Mouse (Mus musculus) limb, embryonic 14.5 days (tissue): ENCODE results near the gene H2al1j. TPM values are rescaled to one million over a fixed set of nuclear protein-coding genes. Genes with fewer than 3 reads are reported as not detected.
"Not testable (repeated sequence)": the region's sequence is repeated elsewhere in the genome, so short reads cannot be mapped to it uniquely, and the experiment has no call there.

Experiments used
- ATAC-seq: fragments of 200-750 bp; cut with Nextera tagmentation; 2 replicates; pipeline ENCODE4 v1.8.0; 2017; ENCODE audit warnings: low read depth, moderate number of reproducible peaks, moderate TSS enrichment; ENCODE audit not compliant: low FRiP score
- DNase-seq: peaks from one replicate; pipeline ENCODE4 v3.0.0-alpha.2; 2015; ENCODE audit warnings: low spot score
- H3K27ac ChIP-seq: fragments of 300-500 bp; sonication (generic); replicated peaks from 2 replicates; pipeline ENCODE4 v1.5.1; 2014; ENCODE audit warnings: low read depth, mild to moderate bottlenecking, low read length, moderate library complexity, mixed read lengths
- H3K27me3 ChIP-seq: fragments of 300-500 bp; sonication (generic); 2 replicates; pipeline ENCODE4 v1.6.1; 2014; ENCODE audit warnings: low read length, mixed read lengths; ENCODE audit not compliant: control insufficient read depth, insufficient read depth
- H3K36me3 ChIP-seq: fragments of 300-500 bp; sonication (generic); 2 replicates; pipeline ENCODE4 v1.6.1; 2014; ENCODE audit warnings: mild to moderate bottlenecking, low read length, moderate library complexity, mixed read lengths; ENCODE audit not compliant: control insufficient read depth, insufficient read depth
- H3K4me1 ChIP-seq: fragments of 300-500 bp; sonication (generic); 2 replicates; pipeline ENCODE4 v1.6.1; 2014; ENCODE audit warnings: antibody characterized with exemption, low read length, mixed read lengths; ENCODE audit not compliant: control insufficient read depth, insufficient read depth
- H3K4me2 ChIP-seq: fragments of 300-500 bp; sonication (generic); replicated peaks from 2 replicates; pipeline ENCODE4 v1.6.1; 2014; ENCODE audit warnings: low read depth, mild to moderate bottlenecking, low read length, moderate library complexity; ENCODE audit not compliant: severe bottlenecking
- H3K4me3 ChIP-seq: fragments of 300-500 bp; sonication (generic); replicated peaks from 2 replicates; pipeline ENCODE4 v1.5.1; 2014; ENCODE audit warnings: low read length
- H3K9ac ChIP-seq: fragments of 300-500 bp; sonication (generic); 2 replicates; pipeline ENCODE4 v1.6.1; 2014; ENCODE audit warnings: mild to moderate bottlenecking, low read depth, low read length, moderate library complexity; ENCODE audit not compliant: severe bottlenecking
- H3K9me3 ChIP-seq: fragments of 300-500 bp; sonication (generic); 2 replicates; pipeline ENCODE4 v1.6.1; 2016; ENCODE audit warnings: low read length; ENCODE audit not compliant: control insufficient read depth
- POLR2A ChIP-seq: fragments of 200-500 bp; IDR thresholded peaks from 2 replicates; pipeline ENCODE4 v1.8.0; 2012; ENCODE audit warnings: inconsistent platforms, mild to moderate bottlenecking, moderate library complexity, borderline replicate concordance; ENCODE audit not compliant: insufficient read depth, insufficient read length; ENCODE audit errors: extremely low read depth
- WGBS: fragments of 180-500 bp; shearing (Covaris S2); extraction: QIAGEN DNeasy Blood & Tissue Kit; methylation state at CpG from one replicate; pipeline ENCODE4 v1.1.7; 2014; 5-methylcytosine and 5-hydroxymethylcytosine counted together
- polyA plus RNA-seq, 2 experiments: library from polyadenylated mRNA; depleted of rRNA in 1 of 2; stranded (reverse) in 1 of 2; unstranded in 1 of 2; fragments of >200 nt; fragmentation: Nextera tagmentation in 1 of 2; extraction: Ambion mirVana in 1 of 2; gene quantifications; 2 replicates each; pipeline versions ENCODE4 v1.2.1 to v1.2.3; 2012 to 2014

The H2al1j gene
- polyA plus RNA-seq (2012; rRNA removed) (not detected in 2 replicates), polyA plus RNA-seq (2014; fragmentation: Nextera tagmentation; extraction: Ambion mirVana) (not detected in 2 replicates)

GRCm38 (mm10) chrX:11327522-11327921 lies at the start of gene H2al1j:
Gene H2al1j, plus strand, starts transcription at chrX:11327822.
- H3K4me1 ChIP-seq, H3K4me3 ChIP-seq, DNase-seq, H3K27ac ChIP-seq, H3K9ac ChIP-seq, ATAC-seq, H3K9me3 ChIP-seq, H3K36me3 ChIP-seq, H3K4me2 ChIP-seq, H3K27me3 ChIP-seq: not testable (repeated sequence)
- 81% methylated on average over 2 of the region's 2 CpGs for WGBS

- no peak overlapping the region for H3K27ac ChIP-seq
- no peak overlapping the region for H3K4me2 ChIP-seq
- H3K27me3 ChIP-seq: no peaks in the 10 kb centered on the region
- ATAC-seq: no peak
- 67% methylated on average over 2 of the region's 2 CpGs for WGBS
- H3K4me1 ChIP-seq: no peaks in the 10 kb centered on the region
- H3K4me3 ChIP-seq: no peak overlapping the region
- no peak overlapping the region for H3K9ac ChIP-seq
- H3K36me3 ChIP-seq: no peaks in the 10 kb centered on the region
- no peak for DNase-seq
- H3K9me3 ChIP-seq: no peaks in the 10 kb centered on the region
- no peak for TF ChIP-seq POLR2A
These were observed 46.9 kb upstream of the H2al1j start for GRCm38 (mm10) chrX:11280741-11281140.

- Histone ChIP-seq H3K4me3 (no peak overlapping the region), H3K27me3 (no peaks in the 10 kb centered on the region), H3K4me1 (no peaks in the 10 kb centered on the region), H3K9ac (no peak overlapping the region), H3K9me3 (no peaks in the 10 kb centered on the region), H3K27ac (no peak overlapping the region), H3K36me3 (no peaks in the 10 kb centered on the region), H3K4me2 (no peak overlapping the region)
- no peak for TF ChIP-seq POLR2A
- DNase-seq: no peak
- no peak for ATAC-seq
- WGBS: 55% methylated on average over 14 of the region's 14 CpGs
These were observed 39.2 kb upstream of the H2al1j start for GRCm38 (mm10) chrX:11288306-11288882.

GRCm38 (mm10) chrX:11289244-11289643 lies 38.4 kb upstream of the H2al1j start:
- H3K4me2 ChIP-seq: no peak overlapping the region
- ATAC-seq: no peak
- no peaks in the 10 kb centered on the region for H3K9me3 ChIP-seq
- no peak for DNase-seq
- no peaks in the 10 kb centered on the region for H3K27me3 ChIP-seq
- no peak overlapping the region for H3K27ac ChIP-seq
- no peak for TF ChIP-seq POLR2A
- H3K4me3 ChIP-seq: no peak overlapping the region
- H3K9ac ChIP-seq: no peak overlapping the region
- H3K36me3 ChIP-seq: no peaks in the 10 kb centered on the region
- 80% methylated on average over 4 of the region's 4 CpGs for WGBS
- H3K4me1 ChIP-seq: no peaks in the 10 kb centered on the region

GRCm38 (mm10) chrX:11298957-11299356 lies 28.7 kb upstream of the H2al1j start, which contains the start of gene H2al1a:
Gene H2al1a, plus strand, starts transcription at chrX:11299257.
- DNase-seq, H3K4me2 ChIP-seq, H3K27ac ChIP-seq, H3K9ac ChIP-seq, H3K4me3 ChIP-seq, H3K27me3 ChIP-seq, H3K36me3 ChIP-seq, H3K9me3 ChIP-seq, ATAC-seq, H3K4me1 ChIP-seq: not testable (repeated sequence)
- no CpG with 5 or more reads among the region's 3 CpGs for WGBS

- 100% methylated on average over 1 of the region's 3 CpGs for WGBS
- not testable (repeated sequence) for DNase-seq
These were observed 25.5 kb upstream of the H2al1j start, which contains the start of gene H2al1b for GRCm38 (mm10) chrX:11302132-11302531. Gene H2al1b, plus strand, starts transcription at chrX:11302432.

GRCm38 (mm10) chrX:11305355-11305754 lies 22.3 kb upstream of the H2al1j start, which contains the start of gene H2al1c:
Gene H2al1c, plus strand, starts transcription at chrX:11305655.
- DNase-seq, H3K4me3 ChIP-seq: not testable (repeated sequence)
- WGBS: 71% methylated on average over 1 of the region's 6 CpGs

More at GRCm38 (mm10) chrX:11302132-11302531, 25.5 kb upstream of the H2al1j start, which contains the start of gene H2al1b:
- not testable (repeated sequence) for ATAC-seq, H3K36me3 ChIP-seq, H3K4me2 ChIP-seq, H3K4me3 ChIP-seq, H3K27me3 ChIP-seq, H3K9ac ChIP-seq, H3K4me1 ChIP-seq, H3K9me3 ChIP-seq, H3K27ac ChIP-seq

GRCm38 (mm10) chrX:11308524-11308923 lies 19.1 kb upstream of the H2al1j start, which contains the start of gene H2al1d:
Gene H2al1d, plus strand, starts transcription at chrX:11308824.
- not testable (repeated sequence) for H3K4me1 ChIP-seq, DNase-seq, H3K4me2 ChIP-seq, H3K9ac ChIP-seq, H3K36me3 ChIP-seq, H3K27ac ChIP-seq, H3K4me3 ChIP-seq, H3K9me3 ChIP-seq, H3K27me3 ChIP-seq, ATAC-seq
- no CpG with 5 or more reads among the region's 6 CpGs for WGBS

More at GRCm38 (mm10) chrX:11305355-11305754, 22.3 kb upstream of the H2al1j start, which contains the start of gene H2al1c:
- H3K36me3 ChIP-seq, H3K27ac ChIP-seq, H3K9me3 ChIP-seq, H3K4me2 ChIP-seq, H3K9ac ChIP-seq, H3K27me3 ChIP-seq, H3K4me1 ChIP-seq, ATAC-seq: not testable (repeated sequence)
